Mouse (Mus musculus) gastrocnemius, postnatal 14 days (tissue): Measurements from ENCODE around the gene Lrig2. TPM values are rescaled to one million over a fixed set of nuclear protein-coding genes. Genes with fewer than 3 reads are reported as not detected.
"Not testable (repeated sequence)": the region's sequence is repeated elsewhere in the genome, so short reads cannot be mapped to it uniquely, and the experiment has no call there.

Experiments used
- DNase-seq: peaks from one replicate; pipeline ENCODE4 v3.0.0; 2021; ENCODE audit warnings: mixed read lengths
- intact Hi-C: fragments of 180-260 bp; cut with DNase I; formaldehyde crosslinking; loops from one replicate; pipeline ENCODE4 v1.15.1; 2025; ENCODE audit warnings: low total_unique reads
- total RNA-seq, 2 experiments: library from RNA; stranded (reverse); gene quantifications; 2 replicates each; pipeline ENCODE4 v1.2.3; 2021

Gene Lrig2
- total RNA-seq, 2 experiments from 2014 or later: 5.8 to 8.5 TPM

DNA sequence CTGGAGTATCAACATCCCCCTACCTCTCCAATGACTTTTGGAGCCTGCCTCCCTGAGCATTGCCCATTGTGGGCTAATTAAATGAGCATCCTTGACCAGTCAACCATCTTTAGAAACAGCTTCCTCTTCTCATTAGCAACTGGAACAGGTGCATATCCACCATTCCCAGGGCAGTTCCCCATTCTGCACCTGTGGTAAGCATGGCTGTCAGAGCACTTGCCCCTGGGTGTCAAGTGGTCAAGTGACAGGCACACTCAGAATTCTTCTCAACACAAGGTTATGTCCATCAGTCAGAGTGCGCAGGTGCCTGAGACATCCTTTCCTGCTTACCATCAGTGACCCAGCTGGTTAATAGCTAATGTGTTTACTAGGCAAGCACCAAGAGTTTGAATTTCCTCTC lies 72.9 kb downstream of the Lrig2 start:
- no peak for DNase-seq
- intact Hi-C loops: loop anchor here (5.0 to 10.0 kb wide), 2 partner anchors 214 to 416 kb away; partner anchors contain the start of gene Magi3

DNA sequence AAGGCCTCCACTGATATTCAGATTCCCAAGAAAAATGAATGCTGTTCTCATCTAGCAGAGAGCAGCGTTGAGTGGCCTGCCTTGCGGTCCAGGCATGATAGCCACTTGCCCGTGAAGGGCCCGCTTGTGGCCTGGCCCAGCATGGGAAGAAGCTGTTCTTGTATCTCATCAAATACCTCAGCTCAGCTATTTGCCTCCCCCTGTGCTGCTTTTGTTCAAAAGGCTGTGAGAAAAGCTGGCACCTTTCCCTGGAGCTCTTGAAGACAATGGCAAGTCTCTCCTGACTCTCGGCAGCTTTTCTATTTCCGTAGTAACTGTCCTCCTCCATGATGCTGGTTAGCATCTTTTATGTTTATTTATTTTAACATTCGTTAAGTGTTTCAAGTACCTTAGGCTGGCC lies 74.1 kb downstream of the Lrig2 start:
- DNase-seq: no peak
- intact Hi-C loops: loop anchor here (5.0 to 10.0 kb wide), 2 partner anchors 213 to 415 kb away; partner anchors contain the start of gene Magi3

DNA sequence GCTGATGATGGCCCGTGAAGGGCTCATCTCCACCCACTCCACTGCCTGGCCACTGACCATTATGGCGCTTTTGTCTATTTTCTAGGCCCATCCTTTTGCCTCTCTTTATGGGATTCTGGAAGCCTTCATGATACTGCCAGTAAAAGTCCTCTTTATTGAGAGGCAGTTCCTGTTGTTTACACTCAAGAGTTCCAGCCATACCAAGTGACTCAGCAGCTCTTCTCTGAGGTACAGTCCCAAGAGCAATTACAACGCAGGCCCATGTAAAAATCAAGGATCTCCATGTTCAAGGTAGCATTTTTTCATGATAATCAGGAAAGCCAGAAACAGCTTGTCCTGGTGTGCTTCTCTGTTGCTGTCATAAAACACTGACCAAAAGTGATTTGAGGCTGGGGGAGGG lies 75.8 kb downstream of the Lrig2 start:
- intact Hi-C loops: loop anchor here (5.0 to 10.0 kb wide), 2 partner anchors 211 to 414 kb away; partner anchors contain the start of gene Magi3
- DNase-seq: no peak

DNA sequence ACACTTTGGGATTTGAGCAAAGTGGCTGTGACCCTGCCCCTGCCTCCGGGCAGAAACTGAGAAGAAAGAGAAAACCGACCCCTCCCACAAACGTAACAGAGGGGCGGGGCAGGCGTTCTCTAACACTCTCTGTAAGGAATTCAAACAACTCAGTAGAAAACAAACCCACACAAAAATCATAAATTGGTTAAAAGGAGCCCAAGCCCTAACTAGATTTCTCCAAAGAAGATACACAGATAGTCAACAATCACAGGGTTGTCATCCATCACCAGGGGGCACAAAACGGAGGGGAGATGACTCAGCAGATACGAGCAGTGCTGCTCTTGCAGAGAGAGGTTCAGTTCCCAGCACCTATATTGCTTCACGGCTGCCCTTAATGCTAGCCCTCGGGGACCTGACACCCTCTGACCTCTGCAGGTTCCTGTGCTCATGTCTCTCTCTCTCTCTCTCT lies 77.4 kb downstream of the Lrig2 start:
- intact Hi-C loops: loop anchor here (10.0 kb wide), 1 partner anchor 209 kb away; the partner anchor contains the start of gene Magi3
- DNase-seq: no peak

DNA sequence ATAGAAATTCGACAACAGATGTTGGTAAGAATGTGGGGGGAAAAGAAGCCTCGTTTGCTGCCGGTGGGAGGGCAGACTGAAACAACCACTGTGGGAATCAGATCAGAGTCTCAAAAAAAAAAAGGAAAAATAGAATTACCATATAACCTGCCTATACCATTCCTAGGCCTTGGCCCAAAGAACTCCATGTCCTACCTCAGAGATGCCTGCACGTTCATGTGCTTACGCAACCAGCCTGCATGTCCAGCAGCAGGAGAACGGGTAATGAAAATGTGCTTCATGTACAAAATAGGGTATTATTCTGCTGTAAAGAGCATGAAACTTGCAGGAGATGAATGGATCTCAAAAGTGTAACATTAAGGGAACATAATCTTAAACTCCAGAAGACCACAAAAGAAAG lies 79.1 kb downstream of the Lrig2 start:
- no peak for DNase-seq
- intact Hi-C loops: loop anchor here (10.0 kb wide), 1 partner anchor 208 kb away; the partner anchor contains the start of gene Magi3

DNA sequence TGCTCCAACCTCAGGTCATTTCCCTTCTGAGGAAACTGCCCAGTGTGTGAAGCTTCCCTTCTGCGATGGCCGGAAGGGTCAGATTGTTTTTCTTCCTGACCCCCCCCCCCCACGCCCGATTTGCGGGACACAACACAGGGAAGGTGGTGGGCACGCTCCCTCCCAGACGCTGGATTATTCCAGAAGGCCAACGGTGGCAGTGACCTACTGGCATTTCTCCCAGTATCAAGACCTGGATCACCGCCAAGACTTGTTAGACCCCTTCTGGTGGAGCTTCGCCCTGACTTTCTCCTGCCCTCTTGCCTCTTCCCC lies 79.9 kb downstream of the Lrig2 start:
- peak; percentile 33 for DNase-seq
- intact Hi-C loops: loop anchor here (10.0 kb wide), 1 partner anchor 207 kb away; the partner anchor contains the start of gene Magi3

DNA sequence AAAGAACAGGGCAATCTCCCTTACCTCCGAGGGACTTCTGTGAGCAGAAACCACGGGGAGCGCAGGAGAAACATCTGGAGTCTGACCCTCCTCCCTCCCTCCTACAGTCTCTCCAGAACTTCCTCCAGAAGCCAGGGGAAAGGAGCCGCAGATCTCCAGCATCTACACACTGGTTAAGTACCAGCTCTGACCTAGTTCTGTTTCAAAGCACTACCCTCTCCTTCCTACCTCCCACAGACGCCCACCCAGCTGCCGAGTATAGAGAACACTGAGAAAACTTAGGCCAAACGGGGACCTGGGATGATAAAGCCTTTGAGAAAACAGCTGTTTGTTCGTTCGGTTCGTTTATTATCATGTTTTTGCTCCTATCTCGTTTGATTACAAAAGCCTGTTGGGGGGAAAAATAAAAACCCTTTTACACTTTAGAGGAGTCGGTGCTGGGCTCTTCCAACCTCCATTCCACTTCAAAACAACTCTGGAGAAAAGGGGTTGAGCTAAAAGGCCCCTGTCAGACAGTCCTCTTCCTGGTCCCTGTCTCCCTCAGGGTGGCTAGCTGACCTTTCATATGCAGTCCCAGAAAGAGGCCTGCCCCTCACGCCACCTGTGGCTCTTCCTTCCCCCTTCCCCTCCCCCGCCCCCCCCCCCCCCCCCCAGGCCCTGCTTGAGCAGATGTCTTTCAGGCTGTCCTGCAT lies 80.4 kb downstream of the Lrig2 start:
- intact Hi-C loops: loop anchor here (10.0 kb wide), 1 partner anchor 207 kb away; the partner anchor contains the start of gene Magi3
- no peak for DNase-seq

DNA sequence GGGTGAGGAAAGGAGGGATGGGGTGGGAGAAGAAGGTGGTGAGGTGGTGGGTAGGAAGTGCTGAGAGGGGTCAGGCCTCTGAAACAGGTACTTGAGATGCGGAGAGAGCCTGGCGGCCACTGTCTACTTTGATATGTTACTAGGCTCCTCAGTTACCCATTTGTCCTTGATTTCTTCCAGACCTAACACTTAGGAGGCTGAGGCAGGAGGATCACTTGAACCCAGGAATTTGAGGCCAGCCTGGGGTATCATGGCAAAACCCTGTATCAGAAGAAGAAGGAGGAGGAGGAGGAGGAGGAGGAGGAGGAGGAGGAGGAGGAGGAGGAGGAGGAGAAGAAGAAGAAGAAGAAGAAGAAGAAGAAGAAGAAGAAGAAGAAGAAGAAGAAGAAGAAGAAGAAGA lies 84.4 kb downstream of the Lrig2 start:
- DNase-seq, intact Hi-C loops: not testable (repeated sequence)

DNA sequence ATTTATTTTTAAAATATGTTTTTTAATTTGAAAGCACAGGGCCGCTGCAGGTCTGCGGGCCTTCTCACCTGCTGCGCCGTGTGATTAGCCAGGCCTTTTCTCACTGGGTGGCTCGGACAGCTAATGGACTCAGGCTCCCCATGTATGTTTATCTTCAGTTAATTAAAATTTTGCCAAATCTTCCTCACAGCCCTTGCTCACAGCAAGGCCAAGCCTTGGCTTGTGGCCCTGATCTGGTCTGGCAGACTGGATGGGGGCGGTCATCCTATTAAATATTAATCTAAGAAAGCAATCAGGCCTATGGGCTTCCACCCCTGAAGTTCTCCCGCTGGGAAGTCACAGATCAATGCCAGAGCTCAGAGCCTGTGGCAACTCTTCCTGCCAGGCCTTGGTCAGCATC lies 87.4 kb downstream of the Lrig2 start:
- intact Hi-C loops: no loop called here
- DNase-seq: no peak

DNA sequence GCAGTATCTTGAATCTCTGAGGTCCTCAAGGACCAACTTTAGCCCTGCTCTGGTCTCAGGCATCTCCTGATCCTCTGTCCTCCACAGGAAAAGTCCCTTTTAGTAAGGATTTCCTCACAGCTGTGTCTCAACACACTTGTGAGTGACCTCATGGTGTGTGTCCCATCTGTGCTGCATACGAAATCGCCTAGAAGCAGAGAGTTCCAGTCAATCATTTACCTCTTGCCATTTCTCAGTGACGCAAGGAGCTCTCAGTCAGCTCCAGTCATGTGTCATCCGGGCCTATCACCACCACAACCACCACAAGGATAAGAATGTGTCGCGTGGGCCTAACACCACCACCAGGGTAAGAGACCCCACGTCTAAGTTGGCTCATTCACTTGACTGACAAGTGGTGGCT lies 90.8 kb downstream of the Lrig2 start:
- intact Hi-C loops: no loop called here
- DNase-seq: no peak

DNA sequence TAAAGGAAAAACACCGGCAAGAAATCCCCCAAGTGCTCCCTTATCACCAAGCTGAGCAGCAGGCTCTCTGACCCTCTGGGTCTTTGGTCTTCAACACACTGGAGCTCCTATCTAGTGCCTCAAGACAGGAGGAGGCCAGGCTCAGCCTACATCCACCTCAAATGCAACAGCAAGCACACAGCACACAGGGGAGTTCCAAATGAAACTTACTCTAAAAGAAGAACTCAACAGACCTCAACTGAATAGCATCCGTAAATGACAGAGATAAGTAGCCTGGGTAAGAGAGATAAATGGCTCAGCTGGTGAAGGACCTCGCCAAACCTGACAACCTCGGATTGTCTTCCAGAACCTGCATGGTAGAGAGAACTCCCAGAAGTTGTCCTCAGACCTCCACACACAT lies 91.7 kb downstream of the Lrig2 start:
- intact Hi-C loops: no loop called here
- DNase-seq: no peak

DNA sequence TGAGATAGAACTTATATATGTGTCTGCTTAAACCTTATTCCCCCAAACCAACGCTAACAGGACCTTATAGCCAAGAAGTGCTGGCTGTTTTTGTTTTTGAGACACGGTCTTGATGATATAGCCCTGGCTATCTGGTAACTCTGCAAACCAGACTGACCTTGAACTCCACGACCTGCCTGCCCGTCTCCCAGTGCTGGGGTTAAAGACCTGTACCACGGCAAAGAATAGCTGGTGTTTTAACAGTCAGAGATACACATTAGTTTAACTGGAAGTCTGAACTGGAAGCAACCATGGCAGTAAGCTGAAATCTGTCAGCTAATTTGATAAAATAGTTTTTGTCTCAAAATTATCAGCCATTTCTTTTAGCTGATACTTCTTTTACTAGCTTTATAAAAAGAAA lies 94.9 kb downstream of the Lrig2 start:
- intact Hi-C loops: no loop called here
- DNase-seq: no peak

DNA sequence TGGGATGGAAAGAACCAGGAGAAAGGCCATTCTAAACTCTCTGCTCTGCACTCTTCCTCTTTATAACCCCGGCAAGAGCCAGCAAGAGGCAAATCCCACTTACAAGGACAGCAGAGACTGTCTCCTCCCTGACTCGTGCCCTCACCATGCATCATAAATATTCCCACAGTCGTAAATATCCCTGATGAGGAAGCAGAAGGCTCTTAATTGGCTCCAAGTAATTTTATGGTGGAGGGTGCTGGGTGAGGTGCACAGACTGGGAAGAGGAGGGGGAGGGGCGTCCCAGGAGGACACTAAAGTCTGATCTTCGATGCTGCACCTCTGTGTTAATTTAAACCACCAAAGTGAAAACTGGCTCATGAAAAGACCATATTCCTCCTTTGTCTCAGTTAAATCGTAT lies 99.2 kb downstream of the Lrig2 start:
- no peak for DNase-seq
- intact Hi-C loops: no loop called here

DNA sequence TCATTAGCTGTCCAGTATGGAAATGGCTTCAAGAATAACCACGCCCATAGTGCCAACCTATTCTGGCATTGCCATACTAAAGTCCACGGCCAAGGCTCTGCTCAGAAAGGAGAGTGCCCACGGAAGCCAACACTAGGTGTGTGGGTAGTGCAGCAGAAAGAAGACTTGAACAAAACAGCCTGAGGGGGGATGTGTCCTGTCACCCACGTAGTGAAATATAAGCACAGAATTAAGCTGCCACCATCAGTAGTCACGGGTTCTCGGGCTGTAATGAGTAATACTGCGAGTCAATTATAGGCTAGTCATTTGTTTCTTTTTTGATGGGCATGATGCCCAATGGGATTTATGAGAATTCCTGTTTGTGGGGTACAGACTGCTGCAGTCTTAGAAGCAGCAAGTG lies 104.2 kb downstream of the Lrig2 start:
- no peak for DNase-seq
- intact Hi-C loops: no loop called here

DNA sequence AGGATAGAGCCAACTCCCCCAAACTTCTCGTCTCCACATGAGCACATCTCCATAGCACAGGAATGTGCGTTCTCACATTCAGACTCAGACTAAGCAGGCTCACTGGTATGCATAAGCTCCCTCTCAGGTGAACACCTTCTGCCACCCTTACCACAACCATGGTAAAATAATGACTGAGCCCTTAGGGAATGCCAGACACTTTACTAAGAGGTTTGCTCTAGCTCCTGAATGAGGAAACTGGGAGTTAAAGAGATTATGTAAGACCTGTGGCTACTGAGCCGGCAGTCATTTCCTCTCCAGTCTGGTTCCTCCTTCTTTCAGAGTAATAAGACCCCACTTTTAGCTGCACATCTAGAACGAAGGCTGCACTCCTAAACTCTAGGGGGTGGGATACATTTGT lies 108.1 kb downstream of the Lrig2 start:
- DNase-seq: no peak
- intact Hi-C loops: no loop called here

DNA sequence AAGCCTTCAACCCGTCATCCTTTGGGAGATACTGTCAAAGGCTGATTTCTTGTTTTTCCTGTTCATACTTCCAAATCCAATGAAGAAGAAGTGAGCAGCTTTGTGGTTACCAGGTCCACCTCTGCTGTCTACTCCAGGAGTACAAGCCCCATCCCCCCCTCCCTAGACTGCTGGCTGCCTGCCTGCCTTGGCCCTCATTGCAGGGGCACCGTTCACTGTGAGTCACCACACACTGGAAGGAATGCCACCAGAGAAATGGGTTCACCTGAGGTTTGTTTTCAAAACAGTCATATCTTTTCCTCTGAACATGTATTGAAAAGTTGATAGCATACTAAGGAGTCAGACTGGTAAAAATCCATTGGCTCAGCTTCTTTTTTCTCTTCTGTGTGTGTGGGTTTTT lies 110.5 kb downstream of the Lrig2 start:
- DNase-seq: no peak

DNA sequence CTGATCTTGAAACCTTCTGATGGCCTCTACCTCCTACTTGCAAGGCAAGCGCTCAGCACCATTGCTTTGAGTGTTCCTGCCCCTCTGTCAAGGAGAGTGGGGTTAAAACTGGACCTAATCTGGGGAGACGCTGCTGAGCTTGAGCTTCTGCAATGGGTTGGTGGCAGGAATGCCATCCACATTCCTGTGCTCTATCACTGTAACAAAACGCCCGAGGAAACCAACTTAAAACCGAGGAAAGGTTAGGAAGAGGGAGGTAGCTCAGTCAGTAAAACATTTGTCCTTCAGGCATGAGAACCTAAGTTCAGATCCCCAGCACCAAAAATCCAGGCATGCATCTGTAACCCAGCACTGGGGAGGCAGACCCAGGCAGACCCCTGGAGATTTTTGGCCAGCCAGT lies 111.6 kb downstream of the Lrig2 start:
- no peak for DNase-seq
- intact Hi-C loops: no loop called here

More for the DNA sequence above, 110.5 kb downstream of the Lrig2 start:
- intact Hi-C loops: no loop called here

DNA sequence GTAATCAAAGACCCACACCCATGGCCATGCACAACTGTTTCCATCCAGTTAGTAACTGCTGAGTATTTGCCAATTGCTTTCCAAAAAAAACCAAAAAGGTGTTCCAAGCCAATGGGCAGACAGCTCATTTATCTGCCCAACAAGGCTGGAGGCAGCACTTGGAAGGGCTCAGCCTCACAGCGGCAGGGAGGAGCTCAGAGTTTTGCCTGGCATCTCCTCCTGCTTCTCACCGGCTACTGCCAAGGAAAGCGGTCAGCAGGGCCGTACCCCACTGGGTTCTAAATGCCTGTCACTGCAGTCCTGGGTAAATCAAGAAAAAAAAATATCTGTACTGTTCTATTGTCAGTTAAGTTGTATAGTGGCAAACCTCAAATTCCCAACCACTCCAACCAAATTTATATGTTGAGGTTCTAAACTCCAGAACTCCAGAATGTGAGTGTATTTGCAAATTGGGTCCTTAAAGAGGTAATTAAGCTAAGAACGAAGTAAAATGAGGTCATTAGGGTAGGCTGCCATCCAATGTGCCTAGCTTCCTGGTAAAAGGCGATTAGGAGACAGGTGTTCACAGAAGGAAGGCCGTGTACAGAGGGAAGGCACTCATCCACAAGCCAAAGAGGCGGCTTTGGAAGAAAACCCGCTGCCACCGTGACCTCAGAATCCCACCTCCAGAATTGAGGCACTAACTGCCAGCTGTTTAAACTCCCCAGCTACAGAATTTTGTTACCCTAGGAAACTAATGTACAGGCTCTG lies 112.2 kb downstream of the Lrig2 start:
- intact Hi-C loops: no loop called here

DNA sequence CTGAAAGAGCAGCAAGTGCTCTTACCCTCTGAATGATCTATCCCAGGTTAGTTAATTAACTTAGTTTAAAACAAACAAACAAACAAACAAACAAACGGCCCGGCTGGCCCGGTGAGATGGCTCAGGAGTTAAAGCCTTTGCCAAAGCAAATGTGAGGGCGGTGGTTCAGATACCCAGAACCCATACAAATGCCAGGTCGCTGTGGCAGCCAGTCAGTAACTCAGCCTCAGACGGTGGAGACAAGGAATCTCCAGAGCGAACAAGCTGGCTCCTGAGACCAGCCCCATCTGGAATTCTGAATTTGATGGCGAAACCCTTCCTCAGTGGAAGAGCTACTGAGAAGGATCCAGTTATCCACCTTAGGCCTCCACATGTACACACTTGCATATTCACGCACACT lies 114.4 kb downstream of the Lrig2 start:
- DNase-seq: no peak
- intact Hi-C loops: no loop called here

More for the DNA sequence above, 112.2 kb downstream of the Lrig2 start:
- DNase-seq: no peak

DNA sequence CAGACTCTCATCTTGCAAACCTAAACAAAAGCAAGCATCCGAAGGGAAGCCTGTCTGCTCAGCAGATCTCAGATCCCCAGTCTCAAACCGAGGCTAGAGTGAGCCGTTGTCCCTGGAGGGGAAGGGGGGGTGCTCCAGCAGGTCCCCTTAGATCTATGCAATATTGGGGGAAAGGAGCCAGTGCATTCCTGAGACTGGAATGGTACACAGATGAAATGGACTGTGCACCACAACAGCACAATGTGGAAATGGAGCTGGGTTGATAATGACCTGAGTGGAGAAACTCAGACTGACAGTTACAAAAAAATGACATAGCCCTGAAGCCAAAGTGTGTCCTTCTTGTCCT lies 115.0 kb downstream of the Lrig2 start:
- DNase-seq: no peak
- intact Hi-C loops: no loop called here
